Mouse (Mus musculus) frontal cortex, postnatal 25 days (tissue): ENCODE measurements around the gene Cacna1d.

ENCODE experiments used
- DNase-seq, 2 experiments: peaks; one replicate each; pipeline ENCODE4 v3.0.0; 2022; ENCODE audit warnings: low spot score in 2 of 2

Gene Cacna1d

GRCm38 (mm10) chr14:30168902-30169301 is 322.4 kb downstream of the Cacna1d start:
- DNase-seq, result no peak

GRCm38 (mm10) chr14:30168387-30168786 is 322.9 kb downstream of the Cacna1d start:
- no peak for DNase-seq

- no peak for DNase-seq
Observed at GRCm38 (mm10) chr14:30167606-30168005, 323.6 kb downstream of the Cacna1d start.

GRCm38 (mm10) chr14:30166036-30166435 is 325.2 kb downstream of the Cacna1d start:
- DNase-seq, result no peak

GRCm38 (mm10) chr14:30163733-30164708 is 327.2 kb downstream of the Cacna1d start:
- peak; percentile 23 to 35 for DNase-seq

GRCm38 (mm10) chr14:30147774-30148173 is 343.5 kb downstream of the Cacna1d start:
- no peak for DNase-seq

GRCm38 (mm10) chr14:30138379-30138964 is 352.8 kb downstream of the Cacna1d start:
- DNase-seq, result no peak

- no peak for DNase-seq
Observed at GRCm38 (mm10) chr14:30137961-30138360, 353.3 kb downstream of the Cacna1d start.

- peak; percentile 57 to 82 for DNase-seq
Observed at GRCm38 (mm10) chr14:30136965-30137364, 354.3 kb downstream of the Cacna1d start.

- DNase-seq, result no peak
Observed at GRCm38 (mm10) chr14:30135351-30135750, 355.9 kb downstream of the Cacna1d start.

- DNase-seq, result no peak
Observed at GRCm38 (mm10) chr14:30133684-30134083, 357.6 kb downstream of the Cacna1d start.

GRCm38 (mm10) chr14:30131256-30131655 is 360.0 kb downstream of the Cacna1d start:
- DNase-seq, result no peak

- DNase-seq, result no peak
Observed at GRCm38 (mm10) chr14:30130092-30130491, 361.2 kb downstream of the Cacna1d start.

GRCm38 (mm10) chr14:30129378-30129777 is 361.9 kb downstream of the Cacna1d start:
- no peak for DNase-seq

- DNase-seq, result peak; percentile 25 to 41
Observed at GRCm38 (mm10) chr14:30124951-30125690, 366.1 kb downstream of the Cacna1d start.

GRCm38 (mm10) chr14:30120023-30120422 is 371.2 kb downstream of the Cacna1d start:
- DNase-seq, result no peak

- no peak for DNase-seq
Observed at GRCm38 (mm10) chr14:30113392-30114108, 377.7 kb downstream of the Cacna1d start.

- no peak for DNase-seq
Observed at GRCm38 (mm10) chr14:30109079-30109478, 382.2 kb downstream of the Cacna1d start.

- no peak for DNase-seq
Observed at GRCm38 (mm10) chr14:30106550-30106949, 384.7 kb downstream of the Cacna1d start.

- DNase-seq, result no peak
Observed at GRCm38 (mm10) chr14:30105551-30105950, 385.7 kb downstream of the Cacna1d start.

GRCm38 (mm10) chr14:30103946-30104536 is 387.2 kb downstream of the Cacna1d start:
- DNase-seq, result no peak
